Mouse (Mus musculus) heart, adult 2 months (tissue): ENCODE measurements around the gene Vps37b. TPM values are rescaled to one million over a fixed set of nuclear protein-coding genes. Genes with fewer than 3 reads are reported as not detected.

ENCODE experiments used
- DNase-seq, 2 experiments: peaks; one replicate each; pipeline ENCODE4 v3.0.0; 2021
- H3K27ac ChIP-seq: fragments of 200-600 bp; 2 replicates; pipeline ENCODE4 v1.8.1; 2022
- H3K27me3 ChIP-seq: fragments of 200-500 bp; 2 replicates; pipeline ENCODE4 v1.6.1; 2012; ENCODE audit warnings: mild to moderate bottlenecking, low read length, inconsistent platforms, mixed read lengths; ENCODE audit not compliant: control insufficient read depth, insufficient read depth
- H3K36me3 ChIP-seq: fragments of 200-500 bp; 2 replicates; pipeline ENCODE4 v1.6.1; 2012; ENCODE audit warnings: low read length, inconsistent platforms; ENCODE audit not compliant: control insufficient read depth, insufficient read depth
- H3K4me1 ChIP-seq: fragments of 200-500 bp; 2 replicates; pipeline ENCODE4 v1.6.1; 2011; ENCODE audit warnings: low read length; ENCODE audit not compliant: control insufficient read depth, insufficient read depth
- H3K4me3 ChIP-seq: fragments of 200-600 bp; 2 replicates; pipeline ENCODE4 v1.8.1; 2022
- H3K79me2 ChIP-seq: fragments of 200-500 bp; replicated peaks from 2 replicates; pipeline ENCODE4 v1.6.1; 2012; ENCODE audit warnings: mild to moderate bottlenecking, inconsistent platforms, low read length, moderate library complexity, mixed read lengths; ENCODE audit not compliant: control insufficient read depth, insufficient read depth
- H3K9ac ChIP-seq: fragments of 200-500 bp; 2 replicates; pipeline ENCODE4 v1.6.1; 2012; ENCODE audit warnings: low read depth, mild to moderate bottlenecking, control low read depth, inconsistent platforms, low read length, mixed read lengths
- CTCF ChIP-seq: fragments of 200-600 bp; IDR thresholded peaks from 2 replicates; pipeline ENCODE4 v1.8.1; 2022; ENCODE audit warnings: antibody characterized with exemption, mild to moderate bottlenecking, moderate library complexity
- EP300 ChIP-seq: fragments of 200-500 bp; IDR thresholded peaks from 2 replicates; pipeline ENCODE4 v1.6.1; 2011; ENCODE audit warnings: low read depth, low read length, control low read depth; ENCODE audit not compliant: insufficient read depth
- POLR2A ChIP-seq: fragments of 200-500 bp; IDR thresholded peaks from 2 replicates; pipeline ENCODE4 v1.6.1; 2011; ENCODE audit warnings: mild to moderate bottlenecking, low read depth, low read length, control low read depth; ENCODE audit not compliant: insufficient read depth
- WGBS: fragments of 180-500 bp; shearing (Covaris S2); methylation state at CpG from one replicate; pipeline ENCODE4 v1.1.7; 2018; 5-methylcytosine and 5-hydroxymethylcytosine counted together
- intact Hi-C: fragments of 180-260 bp; cut with DNase I; formaldehyde crosslinking; loops from one replicate; pipeline ENCODE4 v1.15.1; 2025
- polyA plus RNA-seq: library from polyadenylated mRNA; depleted of rRNA; stranded (reverse); fragments of >200 nt; gene quantifications from 2 replicates; pipeline ENCODE4 v1.2.3, GENCODE M21; 2012
- total RNA-seq, 2 experiments: library from RNA; stranded (reverse); gene quantifications; 2 replicates each; pipeline ENCODE4 v1.2.3; 2021

Gene Vps37b
- total and polyA plus RNA-seq, 3 experiments: 16.0 to 22.7 (median 16.7) TPM

DNA sequence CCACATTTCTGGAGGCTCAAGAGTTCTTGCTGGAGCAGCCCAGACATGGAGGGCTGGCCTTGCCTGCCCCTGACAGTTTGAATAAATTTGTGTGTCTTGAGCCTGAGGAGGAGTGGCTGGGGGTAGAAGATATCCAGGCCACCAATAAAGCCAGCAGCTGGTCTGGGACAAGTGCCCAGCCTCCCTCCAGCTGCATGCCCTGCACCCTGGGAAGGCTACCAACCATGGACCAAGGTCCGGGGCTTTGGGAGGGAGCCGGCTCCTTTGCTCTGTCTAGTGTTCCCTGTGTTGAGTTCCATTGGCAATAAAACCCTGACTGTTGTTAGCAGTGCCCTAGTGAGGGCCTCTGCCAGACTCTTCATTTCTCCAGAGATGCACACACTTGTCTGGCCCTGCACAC, 29.2 kb downstream of the Vps37b start:
- DNase-seq: peak in 1 of 2 experiments; percentile 68
- H3K27me3 ChIP-seq: no peaks in the 10 kb centered on the region
- WGBS: 28% methylated on average over 2 of the region's 2 CpGs
- no peaks in the 10 kb centered on the region for H3K36me3 ChIP-seq
- no peaks in the 10 kb centered on the region; the same call in 1 of the 2 replicates for H3K4me1 ChIP-seq
- intact Hi-C loops: no loop called here
- H3K27ac ChIP-seq: no peak overlapping the region
- no peak for TF ChIP-seq POLR2A
- 0 out of 2 replicates have a peak, but pooled peaks have one; percentile 21 for TF ChIP-seq EP300
- no peak for TF ChIP-seq CTCF
- H3K9ac ChIP-seq: no peak overlapping the region
- no peaks in the 10 kb centered on the region for H3K79me2 ChIP-seq
- H3K4me3 ChIP-seq: no peak overlapping the region

DNA sequence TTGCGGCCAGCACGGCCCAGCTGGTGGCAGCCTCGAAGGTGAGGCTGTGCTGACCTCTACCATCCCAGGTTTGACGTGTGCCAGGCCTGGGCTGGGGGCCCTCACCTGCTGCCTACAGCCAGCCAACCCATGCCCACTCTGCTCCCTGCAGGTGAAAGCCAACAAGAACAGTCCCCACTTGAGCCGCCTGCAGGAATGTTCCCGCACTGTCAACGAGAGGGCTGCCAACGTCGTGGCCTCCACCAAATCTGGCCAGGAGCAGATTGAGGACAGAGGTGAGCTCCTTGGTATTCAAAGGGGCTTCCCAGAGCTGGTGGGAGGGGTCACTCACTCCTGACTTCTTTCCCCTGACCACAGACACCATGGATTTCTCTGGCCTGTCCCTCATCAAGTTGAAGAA, 30.8 kb downstream of the Vps37b start:
- H3K36me3 ChIP-seq: no peaks in the 10 kb centered on the region
- intact Hi-C loops: loop anchor here (1.0 kb wide), 1 partner anchor 84 kb away; no protein-coding TSS in a partner anchor
- WGBS: 44% methylated on average over 9 of the region's 9 CpGs
- TF ChIP-seq EP300: no peak
- TF ChIP-seq CTCF: no peak
- TF ChIP-seq POLR2A: no peak
- no peak overlapping the region for H3K4me3 ChIP-seq
- no peaks in the 10 kb centered on the region for H3K79me2 ChIP-seq
- no peak overlapping the region for H3K27ac ChIP-seq
- DNase-seq: no peak
- H3K4me1 ChIP-seq: no peaks in the 10 kb centered on the region
- no peak overlapping the region for H3K9ac ChIP-seq
- H3K27me3 ChIP-seq: no peaks in the 10 kb centered on the region

DNA sequence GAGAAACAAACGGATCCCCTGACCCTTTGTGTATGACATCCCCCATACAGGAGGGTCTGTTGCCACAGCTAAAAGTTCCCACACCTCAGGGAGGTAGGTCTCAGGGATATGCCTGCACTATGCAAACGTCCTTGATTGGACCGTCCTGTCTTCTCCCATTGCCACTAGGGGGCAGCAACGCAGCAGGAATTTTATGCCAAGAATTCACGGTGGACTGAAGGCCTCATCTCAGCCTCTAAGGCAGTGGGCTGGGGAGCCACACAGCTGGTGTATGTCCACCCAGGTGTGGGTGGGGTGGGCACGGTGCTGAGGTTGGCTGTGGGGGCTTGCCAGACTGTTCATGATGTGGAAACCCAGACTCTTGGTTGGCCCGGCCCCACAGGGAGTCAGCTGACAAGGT, 31.2 kb downstream of the Vps37b start:
- no peaks in the 10 kb centered on the region for H3K79me2 ChIP-seq
- H3K4me1 ChIP-seq: no peaks in the 10 kb centered on the region
- intact Hi-C loops: loop anchor here (1.0 kb wide), 1 partner anchor 84 kb away; no protein-coding TSS in a partner anchor
- WGBS: 10% methylated on average over 7 of the region's 7 CpGs
- DNase-seq: peak; percentile 85 to 92
- no peak overlapping the region for H3K27ac ChIP-seq
- H3K4me3 ChIP-seq: no peak overlapping the region
- no peak overlapping the region for H3K9ac ChIP-seq
- H3K27me3 ChIP-seq: no peaks in the 10 kb centered on the region
- peak; percentile 97 for TF ChIP-seq EP300
- peak; percentile 98 for TF ChIP-seq CTCF
- TF ChIP-seq POLR2A: no peak
- H3K36me3 ChIP-seq: no peaks in the 10 kb centered on the region

DNA sequence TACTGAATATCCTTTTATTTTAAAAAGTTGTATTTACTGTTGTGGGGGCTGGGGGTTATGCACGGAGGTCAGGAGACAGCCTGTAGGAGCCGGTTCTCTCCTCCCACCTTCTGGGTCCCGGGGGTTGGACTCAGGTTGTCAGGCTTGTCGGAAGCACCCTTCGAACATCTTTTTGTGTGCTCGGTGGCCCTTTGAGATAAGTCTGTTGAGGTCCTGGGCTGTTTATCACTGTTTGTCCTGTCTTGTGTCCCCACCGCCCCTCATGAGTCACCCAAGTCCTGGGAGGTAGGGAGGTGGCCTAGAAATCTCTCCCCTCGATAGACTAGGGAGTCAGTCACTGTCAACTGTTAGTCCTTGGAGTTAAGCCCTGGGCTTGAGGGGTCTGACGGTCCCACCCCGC, 33.7 kb downstream of the Vps37b start:
- Histone ChIP-seq H3K4me3 (no peak overlapping the region), H3K9ac (no peak overlapping the region), H3K4me1 (peaks cover 1% of the 10 kb centered on the region; the same call in 1 of the 2 replicates), H3K27me3 (no peaks in the 10 kb centered on the region), H3K36me3 (no peaks in the 10 kb centered on the region), H3K27ac (no peak overlapping the region), H3K79me2 (no peaks in the 10 kb centered on the region)
- 70% methylated on average over 10 of the region's 10 CpGs for WGBS
- DNase-seq: no peak
- intact Hi-C loops: loop anchor here (10.0 kb wide), 1 partner anchor 174 kb away; no protein-coding TSS in a partner anchor
- TF ChIP-seq CTCF (no peak), POLR2A (no peak), EP300 (no peak)

DNA sequence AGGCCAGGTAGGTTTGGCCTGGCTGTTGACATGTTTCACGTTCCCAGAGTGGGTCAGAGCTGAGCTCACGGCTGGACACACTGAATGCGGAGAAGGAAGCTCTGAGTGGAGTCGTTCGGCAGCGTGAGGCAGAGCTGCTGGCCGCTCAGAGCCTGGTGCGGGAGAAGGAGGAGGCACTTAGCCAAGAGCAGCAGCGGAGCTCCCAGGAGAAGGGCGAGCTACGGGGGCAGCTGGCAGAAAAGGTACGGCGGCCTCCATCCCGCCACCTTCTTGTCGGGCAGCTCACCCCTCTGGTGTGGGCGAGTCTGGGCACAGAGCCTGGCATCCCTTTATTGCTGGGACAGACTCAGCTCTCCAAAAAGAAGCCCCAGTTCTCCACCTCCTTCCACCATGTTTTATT, 34.3 kb downstream of the Vps37b start:
- Histone ChIP-seq H3K27ac (no peak overlapping the region), H3K9ac (no peak overlapping the region), H3K27me3 (no peaks in the 10 kb centered on the region), H3K36me3 (no peaks in the 10 kb centered on the region), H3K4me1 (peaks cover 1% of the 10 kb centered on the region; the same call in 1 of the 2 replicates), H3K4me3 (no peak overlapping the region), H3K79me2 (no peaks in the 10 kb centered on the region)
- 69% methylated on average over 16 of the region's 16 CpGs for WGBS
- DNase-seq: no peak
- intact Hi-C loops: loop anchor here (10.0 kb wide), 1 partner anchor 173 kb away; no protein-coding TSS in a partner anchor
- TF ChIP-seq EP300: no peak
- TF ChIP-seq CTCF: no peak
- no peak for TF ChIP-seq POLR2A

DNA sequence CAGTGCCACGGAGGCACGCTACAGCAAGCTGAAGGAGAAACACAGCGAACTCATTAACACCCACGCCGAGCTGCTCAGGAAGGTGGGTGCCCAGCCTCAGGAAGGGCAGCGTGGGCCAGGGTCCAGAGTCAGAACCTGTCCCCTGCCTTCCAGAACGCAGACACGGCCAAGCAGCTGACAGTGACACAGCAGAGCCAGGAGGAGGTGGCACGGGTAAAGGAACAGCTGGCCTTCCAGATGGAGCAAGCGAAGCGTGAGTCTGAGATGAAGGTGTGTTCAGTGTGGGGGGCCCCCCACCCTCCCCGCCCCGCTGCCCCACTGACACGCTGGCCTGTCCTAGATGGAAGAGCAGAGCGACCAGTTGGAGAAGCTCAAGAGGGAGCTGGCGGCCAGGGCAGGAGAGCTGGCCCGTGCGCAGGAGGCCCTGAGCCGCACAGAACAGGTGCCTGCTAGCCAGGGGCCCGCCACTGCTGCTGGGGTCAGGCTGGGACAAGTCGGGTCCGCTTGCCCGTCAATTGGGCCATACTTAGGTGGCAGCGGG, 34.8 kb downstream of the Vps37b start:
- peaks cover 6% of the 10 kb centered on the region for H3K4me1 ChIP-seq
- intact Hi-C loops: loop anchor here (10.0 kb wide), 1 partner anchor 172 kb away; no protein-coding TSS in a partner anchor
- H3K79me2 ChIP-seq: no peaks in the 10 kb centered on the region
- no peak overlapping the region for H3K27ac ChIP-seq
- DNase-seq: no peak
- H3K9ac ChIP-seq: no peak overlapping the region
- WGBS: 89% methylated on average over 24 of the region's 24 CpGs
- TF ChIP-seq POLR2A (no peak), EP300 (no peak), CTCF (no peak)
- H3K27me3 ChIP-seq: no peaks in the 10 kb centered on the region
- no peaks in the 10 kb centered on the region for H3K36me3 ChIP-seq
- H3K4me3 ChIP-seq: no peak overlapping the region
